Mouse (Mus musculus) cerebellum, postnatal 4 days (tissue): ENCODE measurements around the gene Tmprss12.
"Not testable (repeated sequence)": the region's sequence is repeated elsewhere in the genome, so short reads cannot be mapped to it uniquely, and the experiment has no call there.

Experiments used
- DNase-seq, 2 experiments: peaks; one replicate each; pipeline ENCODE4 v3.0.0; 2022; ENCODE audit warnings: low spot score in 2 of 2, mixed read lengths in 1 of 2

Tmprss12 gene

DNA sequence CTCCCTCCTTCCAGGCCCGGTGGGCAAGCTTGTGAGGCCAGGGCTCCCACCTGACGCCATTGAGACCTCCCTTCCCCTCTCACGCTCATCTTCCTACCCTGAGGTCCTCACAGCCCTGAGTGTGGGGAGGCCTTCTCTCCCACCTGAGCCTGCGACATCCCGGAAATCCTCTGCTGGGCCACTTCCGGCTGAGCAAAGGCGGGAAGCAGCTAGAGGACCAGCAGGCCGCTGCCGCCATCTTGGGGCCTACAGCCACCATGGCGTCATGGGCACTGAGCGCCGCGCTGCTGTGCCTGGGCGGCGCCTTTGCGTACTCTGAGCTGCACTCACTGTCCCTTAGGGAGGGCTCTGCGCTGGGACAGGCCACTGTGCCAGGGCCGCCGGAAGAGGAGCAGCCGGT is at the start of gene Tmprss12:
Gene Tmprss12 (plus strand): TSS at position 212 of the 400 bp plus-strand sequence.
- no peak for DNase-seq

DNA sequence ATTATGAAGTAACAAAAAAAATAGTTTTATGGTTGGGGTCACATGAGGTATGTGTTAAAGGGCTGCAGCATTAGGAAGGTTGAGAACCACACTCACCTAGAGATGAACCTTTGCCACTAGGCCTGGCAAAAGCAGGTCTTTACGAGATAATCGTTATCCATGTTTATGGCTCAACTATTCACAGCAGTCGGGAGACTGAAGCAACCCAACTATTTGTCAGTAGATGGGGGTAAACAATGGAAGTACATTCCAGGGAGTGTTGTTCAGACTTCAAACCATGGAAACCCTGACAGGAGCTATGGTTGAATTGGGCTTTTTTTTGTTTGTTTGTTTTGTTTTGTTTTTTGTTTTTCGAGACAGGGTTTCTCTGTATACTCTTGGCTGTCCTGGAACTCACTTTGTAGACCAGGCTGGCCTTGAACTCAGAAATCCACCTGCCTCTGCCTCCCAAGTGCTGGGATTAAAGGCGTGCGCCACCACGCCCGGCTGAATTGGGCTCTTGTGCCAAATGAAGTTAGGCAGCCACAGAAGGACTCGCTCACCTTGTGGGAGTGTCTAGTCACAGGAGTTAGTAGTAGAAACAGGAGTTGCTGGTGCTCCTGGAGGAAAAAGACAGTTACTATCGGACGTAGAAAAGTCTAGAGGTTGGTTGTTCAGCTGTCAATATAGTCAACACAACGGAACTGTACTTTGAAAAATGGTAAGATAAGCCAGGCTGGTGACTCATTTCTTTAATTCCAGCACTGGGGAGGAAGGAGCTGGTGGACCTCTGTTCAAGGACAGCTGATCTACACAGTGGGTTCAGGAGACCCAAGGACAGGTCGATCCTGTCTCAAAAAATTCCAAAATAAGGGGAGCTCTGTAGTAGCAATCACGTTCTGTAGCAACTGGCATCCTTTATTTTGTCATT is 48.8 kb upstream of the Tmprss12 start:
- no peak for DNase-seq

GRCm38 (mm10) chr15:100235208-100235965 is 45.2 kb upstream of the Tmprss12 start:
- DNase-seq = no peak

DNA sequence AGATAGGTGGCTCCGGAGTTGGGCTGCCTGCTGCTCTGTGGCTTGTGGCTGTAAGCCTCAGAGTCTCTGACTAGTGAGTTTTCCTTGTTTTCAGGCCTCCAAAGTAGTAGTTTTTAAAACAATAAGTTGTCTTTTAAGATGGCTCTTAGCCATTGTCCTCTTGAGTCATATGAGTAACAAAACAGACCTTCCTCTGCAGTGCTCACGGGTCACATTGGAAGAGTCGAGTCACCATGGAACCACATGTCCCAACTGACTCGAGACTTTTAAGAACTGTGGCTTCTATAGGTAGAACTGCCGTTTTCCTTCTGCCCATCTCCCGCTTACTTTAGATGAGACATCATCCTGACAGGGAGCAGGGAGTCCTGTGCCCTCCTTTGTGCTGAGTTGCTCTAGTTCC is 43.7 kb upstream of the Tmprss12 start:
- DNase-seq = no peak

- DNase-seq = no peak
Measured at GRCm38 (mm10) chr15:100241780-100242179, 38.9 kb upstream of the Tmprss12 start.

DNA sequence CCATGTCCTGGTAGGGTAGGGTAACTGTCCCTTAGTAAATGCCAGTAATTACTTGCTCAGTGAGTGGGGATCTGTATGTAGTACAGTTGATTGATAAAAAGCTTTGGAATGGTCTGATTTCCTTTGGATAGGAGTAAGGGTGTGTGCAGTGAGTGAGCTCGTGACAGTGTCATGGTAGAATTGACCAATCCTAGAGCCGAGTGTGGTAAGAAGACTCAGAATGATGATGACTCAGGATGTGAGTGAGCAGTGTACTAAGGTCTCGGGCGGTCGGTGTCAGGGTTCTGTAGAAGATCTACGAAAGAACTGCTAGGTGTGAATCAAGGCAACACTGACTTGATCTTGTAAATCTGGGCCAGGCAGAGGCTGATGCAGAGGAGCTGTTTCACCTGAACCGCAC is 34.7 kb upstream of the Tmprss12 start:
- no peak for DNase-seq

DNA sequence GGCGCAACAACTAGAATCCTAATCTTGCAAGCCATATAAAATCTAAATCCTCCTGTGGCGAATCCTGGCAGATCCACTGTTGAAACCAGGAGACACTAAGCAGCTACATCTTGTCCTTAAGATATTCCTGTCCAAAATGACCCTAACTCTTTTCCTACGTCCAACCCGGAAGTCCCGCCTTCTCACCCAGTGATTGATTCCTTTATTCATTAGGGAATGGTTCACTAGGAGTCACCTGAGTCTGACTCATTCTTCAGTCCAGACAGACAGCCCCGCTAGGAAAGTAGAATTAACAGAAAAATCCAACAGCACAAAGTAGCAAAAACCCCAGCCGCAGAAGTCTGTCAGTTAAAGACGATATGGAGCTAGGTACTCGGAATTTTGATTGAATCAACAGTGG is 33.3 kb upstream of the Tmprss12 start:
- DNase-seq = no peak

GRCm38 (mm10) chr15:100248665-100249433 is 31.8 kb upstream of the Tmprss12 start:
- no peak for DNase-seq

GRCm38 (mm10) chr15:100251153-100251780 is 29.4 kb upstream of the Tmprss12 start:
- DNase-seq = no peak

DNA sequence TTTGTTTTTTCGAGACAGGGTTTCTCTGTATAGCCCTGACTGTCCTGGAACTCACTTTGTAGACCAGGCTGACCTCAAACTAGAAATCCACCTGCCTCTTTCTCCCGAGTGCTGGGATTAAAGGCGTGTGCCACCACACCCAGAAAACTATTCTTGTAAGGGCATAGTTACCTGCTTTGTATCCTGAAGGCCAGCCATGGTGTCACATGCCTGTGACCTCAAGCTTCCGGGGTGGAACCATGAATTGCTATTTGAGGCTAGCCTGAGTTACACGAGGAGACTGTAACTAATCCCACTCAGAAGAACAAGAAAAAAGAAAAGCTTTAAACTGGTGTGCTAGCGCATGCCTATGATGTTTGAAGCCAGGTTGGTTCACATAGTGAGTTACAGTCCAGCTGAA is 24.3 kb upstream of the Tmprss12 start:
- DNase-seq = no peak

DNA sequence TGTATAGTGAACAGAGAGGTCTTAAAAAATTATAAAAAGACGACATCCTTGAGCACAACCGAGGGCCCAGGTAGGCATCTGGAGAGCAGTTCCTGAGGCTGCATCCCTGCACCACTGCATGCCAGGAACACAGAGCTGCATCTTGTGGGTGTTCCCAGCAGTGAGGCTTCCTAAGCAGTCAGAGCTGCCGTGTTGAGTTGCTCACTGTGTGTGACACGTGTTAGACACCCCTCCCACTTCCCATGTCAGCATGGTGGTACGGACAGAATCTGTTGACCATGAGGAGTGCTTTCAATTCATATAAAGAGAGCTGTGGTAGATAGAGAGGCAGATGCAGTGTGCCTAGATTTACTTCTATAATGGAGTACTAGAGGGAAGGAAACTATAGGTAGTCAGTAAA is 23.3 kb upstream of the Tmprss12 start:
- DNase-seq = no peak

- no peak for DNase-seq
Measured at GRCm38 (mm10) chr15:100258646-100259425, 21.8 kb upstream of the Tmprss12 start.

GRCm38 (mm10) chr15:100260351-100260750 is 20.3 kb upstream of the Tmprss12 start:
- not testable (repeated sequence) for DNase-seq

DNA sequence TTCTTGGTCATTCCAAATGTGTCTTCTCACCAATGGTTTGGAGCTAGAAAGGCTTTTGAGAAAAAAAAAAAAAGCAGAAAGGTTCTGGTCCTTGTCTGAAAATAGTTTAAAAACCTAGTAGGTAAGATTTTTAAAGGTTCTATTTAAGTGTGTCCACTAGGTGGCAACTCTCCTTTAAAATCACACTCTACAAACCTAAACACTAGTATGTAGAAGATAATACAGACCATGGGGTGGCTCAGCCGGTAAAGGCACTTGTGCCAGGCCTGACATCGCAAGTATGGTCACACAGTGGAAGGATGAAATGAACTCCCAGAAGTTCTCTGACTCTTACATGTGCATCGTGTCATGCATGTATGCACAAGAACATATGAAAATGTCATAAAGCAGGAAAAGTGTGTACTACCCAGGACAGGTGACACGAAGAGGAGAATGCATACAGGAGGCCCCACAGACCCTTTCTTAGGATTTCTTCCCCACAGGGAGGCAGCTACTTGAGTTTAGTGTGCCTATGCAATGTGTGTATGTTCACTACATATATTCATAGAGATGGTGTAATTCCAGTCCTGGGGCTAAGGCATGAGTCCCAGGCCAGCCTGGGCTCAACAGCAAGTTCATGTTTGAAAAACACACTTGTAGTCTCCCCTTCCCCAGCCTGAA is 17.3 kb upstream of the Tmprss12 start:
- no peak for DNase-seq

DNA sequence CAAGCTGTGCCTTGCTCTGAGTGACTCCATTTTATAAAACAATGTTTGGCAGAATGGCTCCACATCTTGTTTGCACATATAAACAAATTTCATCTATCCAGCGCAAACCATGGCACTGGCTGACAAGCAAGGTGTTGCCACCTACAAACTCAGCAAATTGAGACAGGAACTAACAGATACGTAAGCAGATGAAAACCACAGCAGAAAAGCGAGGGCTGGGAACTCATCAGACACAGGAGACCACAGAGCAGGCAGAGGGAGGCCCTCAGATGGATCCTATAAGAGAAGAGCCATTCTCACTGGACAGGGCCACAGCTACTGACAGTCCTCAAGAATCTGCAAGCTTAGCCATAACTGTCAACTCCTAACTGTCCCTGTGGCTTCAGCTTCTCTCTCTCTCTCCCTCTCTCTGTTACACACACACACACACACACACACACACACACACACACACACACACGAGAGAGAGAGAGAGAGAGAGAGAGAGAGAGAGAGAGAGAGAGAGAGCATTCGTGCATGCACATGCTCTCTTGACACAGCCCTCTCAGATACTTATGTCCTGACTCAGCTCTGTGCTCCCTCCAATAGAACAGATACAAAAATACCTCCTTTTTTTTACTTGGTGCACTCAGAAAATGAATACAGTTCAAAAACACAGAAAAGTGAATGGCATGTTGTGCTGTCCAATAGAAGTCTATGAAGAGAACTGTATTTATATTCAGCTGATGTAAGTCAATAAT is 14.9 kb upstream of the Tmprss12 start:
- DNase-seq = no peak

- DNase-seq = no peak
Measured at GRCm38 (mm10) chr15:100268916-100269315, 11.7 kb upstream of the Tmprss12 start.

GRCm38 (mm10) chr15:100269776-100270175 is 10.9 kb upstream of the Tmprss12 start:
- DNase-seq = no peak

GRCm38 (mm10) chr15:100270609-100271008 is 10.0 kb upstream of the Tmprss12 start:
- not testable (repeated sequence) for DNase-seq

DNA sequence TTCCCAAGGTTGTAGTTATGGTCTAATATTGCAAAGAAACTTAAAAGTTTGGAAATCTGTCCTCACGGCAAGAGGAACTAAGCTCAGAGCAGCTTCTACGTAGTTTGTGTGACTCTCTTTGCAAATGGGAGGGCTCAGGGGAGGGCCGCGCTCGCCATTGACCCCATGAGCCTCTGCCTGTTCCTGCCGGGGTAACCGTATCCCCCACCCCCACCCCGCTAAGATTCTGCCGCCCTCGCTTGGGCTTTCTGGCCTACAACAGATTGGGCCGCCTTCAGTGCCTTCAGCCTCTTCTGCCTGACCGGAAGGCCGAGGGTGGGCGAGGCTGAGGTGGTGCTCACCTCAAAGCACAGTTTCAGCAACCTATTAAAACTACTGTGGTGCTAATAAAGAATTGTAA is 9.2 kb upstream of the Tmprss12 start:
- DNase-seq = no peak
